Mouse (Mus musculus) hindbrain, embryonic 11.5 days (tissue): ENCODE results near the gene Slc13a4. TPM values are rescaled to one million over a fixed set of nuclear protein-coding genes. Genes with fewer than 3 reads are reported as not detected.

Experiments
- ATAC-seq: fragments of 200-750 bp; cut with Nextera tagmentation; 2 replicates; pipeline ENCODE4 v1.8.0; 2017; ENCODE audit warnings: mild to moderate bottlenecking, moderate TSS enrichment, moderate library complexity; ENCODE audit not compliant: low FRiP score
- DNase-seq: peaks from one replicate; pipeline ENCODE4 v3.0.0-alpha.2; 2015; ENCODE audit warnings: low spot score
- H3K27ac ChIP-seq: fragments of 300-500 bp; sonication (generic); 2 replicates; pipeline ENCODE4 v1.5.1; 2014; ENCODE audit warnings: mild to moderate bottlenecking, low read depth, low read length
- H3K27me3 ChIP-seq: fragments of 300-500 bp; sonication (generic); 2 replicates; pipeline ENCODE4 v1.6.1; 2014; ENCODE audit warnings: mild to moderate bottlenecking, low read length, moderate library complexity, mixed read lengths; ENCODE audit not compliant: control insufficient read depth, insufficient read depth
- H3K36me3 ChIP-seq: fragments of 300-500 bp; sonication (generic); 2 replicates; pipeline ENCODE4 v1.6.1; 2014; ENCODE audit warnings: mild to moderate bottlenecking, low read length, moderate library complexity, mixed read lengths; ENCODE audit not compliant: control insufficient read depth, insufficient read depth
- H3K4me1 ChIP-seq: fragments of 300-500 bp; sonication (generic); replicated peaks from 2 replicates; pipeline ENCODE4 v1.6.1; 2014; ENCODE audit warnings: low read length, mixed read lengths; ENCODE audit not compliant: control insufficient read depth, insufficient read depth
- H3K4me2 ChIP-seq: fragments of 300-500 bp; sonication (generic); replicated peaks from 2 replicates; pipeline ENCODE4 v1.6.1; 2014; ENCODE audit warnings: mild to moderate bottlenecking, low read depth, low read length
- H3K4me3 ChIP-seq: fragments of 300-500 bp; sonication (generic); 2 replicates; pipeline ENCODE4 v1.5.1; 2014; ENCODE audit warnings: low read depth, low read length
- H3K9ac ChIP-seq: fragments of 300-500 bp; sonication (generic); 2 replicates; pipeline ENCODE4 v1.6.1; 2014; ENCODE audit warnings: low read depth, low read length
- H3K9me3 ChIP-seq: fragments of 300-500 bp; sonication (generic); 2 replicates; pipeline ENCODE4 v1.6.1; 2016; ENCODE audit warnings: low read length; ENCODE audit not compliant: control insufficient read depth
- WGBS: fragments of 180-500 bp; shearing (Covaris S2); extraction: QIAGEN DNeasy Blood & Tissue Kit; methylation state at CpG from one replicate; pipeline ENCODE4 v1.1.7; 2014; 5-methylcytosine and 5-hydroxymethylcytosine counted together
- polyA plus RNA-seq: library from polyadenylated mRNA; unstranded; fragments of >200 nt; fragmentation: Nextera tagmentation; extraction: Ambion mirVana; gene quantifications from 2 replicates; pipeline ENCODE4 v1.2.1, GENCODE M21; 2014

Gene Slc13a4
- polyA plus RNA-seq, 1 experiment from 2014 or later: 0.40 TPM

DNA sequence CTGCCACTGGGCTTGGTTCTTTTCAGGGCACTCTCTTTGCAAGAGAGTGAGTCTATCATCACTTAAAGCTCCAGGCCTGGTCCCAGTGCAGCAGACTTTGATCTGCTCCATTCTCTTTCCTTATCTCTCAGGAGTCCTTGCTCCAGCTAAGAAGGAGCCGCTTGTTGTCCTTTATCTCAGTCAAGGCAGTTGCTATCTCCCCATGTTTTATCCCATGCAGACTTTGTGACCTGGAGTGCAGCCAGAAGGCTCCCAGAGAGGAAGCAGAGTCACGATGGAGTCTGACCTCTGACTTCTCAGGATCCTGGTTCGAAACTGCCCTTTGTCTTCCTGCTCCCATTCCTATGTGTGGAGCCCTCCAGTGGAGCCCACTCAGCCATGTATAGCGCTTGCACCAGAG lies 13.2 kb upstream of the Slc13a4 start:
- Histone ChIP-seq H3K27ac (no peak overlapping the region), H3K4me3 (no peak overlapping the region), H3K4me2 (no peak overlapping the region), H3K36me3 (no peaks in the 10 kb centered on the region), H3K9me3 (no peaks in the 10 kb centered on the region), H3K27me3 (no peaks in the 10 kb centered on the region), H3K4me1 (no peaks in the 10 kb centered on the region), H3K9ac (no peak overlapping the region)
- WGBS: 75% methylated on average over 4 of the region's 4 CpGs
- ATAC-seq: no peak
- DNase-seq: no peak

DNA sequence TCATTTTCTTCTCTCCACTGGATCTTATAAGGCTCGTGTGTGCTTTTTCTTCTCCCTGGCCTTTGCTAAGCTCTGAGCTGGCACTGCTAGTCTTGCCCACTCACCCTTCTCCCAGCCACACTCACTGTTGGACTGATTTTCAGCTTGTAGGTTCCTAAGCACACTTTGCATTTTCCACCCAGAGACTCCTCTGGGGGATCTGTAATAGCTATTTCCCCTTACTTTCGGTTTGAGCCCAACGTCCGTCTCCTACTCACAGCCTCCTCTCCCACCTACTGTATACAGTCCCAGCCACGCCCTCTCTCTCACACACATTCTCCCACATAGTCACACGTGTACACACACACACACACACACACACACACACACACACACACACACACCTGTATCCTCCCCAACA lies 11.9 kb upstream of the Slc13a4 start:
- no peak for DNase-seq
- Histone ChIP-seq H3K9ac (no peak overlapping the region), H3K27me3 (no peaks in the 10 kb centered on the region), H3K4me3 (no peak overlapping the region), H3K36me3 (no peaks in the 10 kb centered on the region), H3K4me1 (no peaks in the 10 kb centered on the region), H3K9me3 (no peaks in the 10 kb centered on the region), H3K27ac (no peak overlapping the region), H3K4me2 (no peak overlapping the region)
- WGBS: 78% methylated on average over 6 of the region's 6 CpGs
- ATAC-seq: no peak

DNA sequence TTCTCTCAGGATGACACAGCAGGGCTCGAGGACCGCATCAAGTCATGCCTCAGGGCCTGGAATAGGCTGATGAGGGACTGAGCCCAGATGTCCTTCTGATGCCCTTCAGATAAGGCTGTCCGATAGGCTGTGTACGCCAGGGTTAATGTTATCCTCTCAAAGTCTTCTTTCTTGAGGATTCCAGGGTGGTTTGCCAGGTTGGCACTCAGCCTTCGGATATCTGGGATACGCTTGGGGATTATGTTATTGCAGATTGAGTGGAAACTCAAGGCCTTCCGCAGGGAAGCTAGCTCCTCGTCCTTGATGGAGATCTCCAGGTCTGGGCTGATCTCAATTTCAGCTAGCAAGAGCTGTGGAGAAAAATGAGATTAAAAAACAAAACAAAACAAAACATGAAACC lies 5.6 kb upstream of the Slc13a4 start:
- ATAC-seq (no peak), DNase-seq (no peak)
- Histone ChIP-seq H3K27ac (no peak overlapping the region), H3K4me1 (no peaks in the 10 kb centered on the region), H3K9ac (no peak overlapping the region), H3K4me3 (no peak overlapping the region), H3K27me3 (no peaks in the 10 kb centered on the region), H3K4me2 (no peak overlapping the region), H3K36me3 (no peaks in the 10 kb centered on the region), H3K9me3 (no peaks in the 10 kb centered on the region)
- 92% methylated on average over 8 of the region's 8 CpGs for WGBS

DNA sequence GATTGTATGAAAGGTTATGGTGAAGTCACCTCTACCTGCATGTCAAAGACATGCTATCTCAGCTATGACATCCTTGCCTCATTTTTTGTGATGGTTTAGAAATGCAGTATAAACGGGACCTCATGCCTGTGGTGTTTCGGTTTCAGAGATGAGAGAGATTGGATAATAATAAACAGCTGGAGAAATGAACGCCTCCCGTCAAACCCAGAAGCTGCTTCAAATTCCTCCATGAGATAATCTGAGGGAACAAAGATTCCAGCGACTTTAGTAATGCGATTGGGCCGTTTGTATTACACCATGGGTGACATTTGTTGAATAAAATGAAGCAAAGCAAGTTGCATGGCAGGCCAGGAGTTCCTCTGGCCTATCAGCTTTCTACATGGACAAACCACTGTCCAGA lies 1.5 kb upstream of the Slc13a4 start:
- ATAC-seq (no peak), DNase-seq (no peak)
- 73% methylated on average over 7 of the region's 7 CpGs for WGBS
- H3K27ac ChIP-seq: no peak overlapping the region
- H3K27me3 ChIP-seq: no peaks in the 10 kb centered on the region
- no peak overlapping the region for H3K9ac ChIP-seq
- H3K36me3 ChIP-seq: no peaks in the 10 kb centered on the region
- no peaks in the 10 kb centered on the region for H3K4me1 ChIP-seq
- no peak overlapping the region for H3K4me3 ChIP-seq
- no peak overlapping the region for H3K4me2 ChIP-seq
- H3K9me3 ChIP-seq: no peaks in the 10 kb centered on the region

DNA sequence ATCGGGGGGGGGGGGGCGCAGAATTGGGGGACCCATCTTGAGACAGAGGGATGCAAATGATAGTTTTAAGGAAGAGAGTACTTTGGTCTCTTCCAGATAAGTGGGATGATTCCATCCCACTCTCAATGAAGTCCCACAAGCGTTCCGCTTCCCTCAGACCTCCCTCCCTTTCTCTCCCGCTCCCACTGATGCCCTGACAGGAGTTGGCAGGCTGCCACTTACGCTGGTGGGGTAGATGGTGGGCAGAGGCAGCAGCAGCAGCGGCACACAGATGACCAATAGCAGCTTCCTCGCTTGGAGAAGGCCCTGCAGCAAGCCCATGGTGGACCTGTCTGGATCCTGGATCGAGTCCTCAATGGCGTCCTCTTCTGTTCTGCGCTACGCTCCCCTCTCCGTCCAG lies 795 bp downstream of the Slc13a4 start:
- no peak for ATAC-seq
- no peaks in the 10 kb centered on the region for H3K27me3 ChIP-seq
- 82% methylated on average over 13 of the region's 13 CpGs for WGBS

DNA sequence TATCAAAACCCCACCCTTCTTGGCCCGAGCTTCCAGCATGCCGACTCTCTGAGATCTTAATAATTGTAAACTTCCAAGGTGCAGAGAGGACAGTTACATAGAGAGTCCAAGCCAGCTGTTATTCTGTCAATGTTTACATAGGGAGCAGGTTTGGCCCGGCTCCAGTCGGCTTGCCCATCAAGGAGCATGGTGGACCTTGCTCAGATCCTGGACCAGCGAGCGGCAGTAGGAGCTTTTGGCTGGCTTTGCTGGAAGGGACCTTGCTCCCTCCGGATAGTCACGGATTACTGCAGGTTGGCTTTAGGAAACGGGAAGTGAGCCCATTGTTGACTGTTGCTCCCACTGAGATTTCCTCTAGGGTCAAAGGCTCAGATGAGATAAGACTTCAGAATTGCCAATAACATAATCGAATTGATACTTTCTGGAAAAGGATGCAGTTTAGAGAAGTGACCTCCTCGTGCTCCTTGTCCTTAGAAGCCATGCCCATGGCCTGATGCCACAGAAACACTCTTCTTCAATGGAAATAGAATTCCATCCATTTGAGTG lies 4.5 kb downstream of the Slc13a4 start:
- Histone ChIP-seq H3K4me3 (no peak overlapping the region), H3K4me1 (no peaks in the 10 kb centered on the region), H3K27me3 (no peaks in the 10 kb centered on the region), H3K9ac (no peak overlapping the region), H3K4me2 (no peak overlapping the region), H3K27ac (no peak overlapping the region), H3K36me3 (no peaks in the 10 kb centered on the region), H3K9me3 (no peaks in the 10 kb centered on the region)
- WGBS: 87% methylated on average over 11 of the region's 11 CpGs
- ATAC-seq (no peak), DNase-seq (no peak)

More for the DNA sequence above, 795 bp downstream of the Slc13a4 start:
- no peak for DNase-seq
- H3K9me3 ChIP-seq: no peaks in the 10 kb centered on the region
- H3K36me3 ChIP-seq: no peaks in the 10 kb centered on the region
- H3K4me2 ChIP-seq: no peak overlapping the region
- no peaks in the 10 kb centered on the region for H3K4me1 ChIP-seq
- no peak overlapping the region for H3K9ac ChIP-seq
- H3K27ac ChIP-seq: no peak overlapping the region
- H3K4me3 ChIP-seq: no peak overlapping the region

DNA sequence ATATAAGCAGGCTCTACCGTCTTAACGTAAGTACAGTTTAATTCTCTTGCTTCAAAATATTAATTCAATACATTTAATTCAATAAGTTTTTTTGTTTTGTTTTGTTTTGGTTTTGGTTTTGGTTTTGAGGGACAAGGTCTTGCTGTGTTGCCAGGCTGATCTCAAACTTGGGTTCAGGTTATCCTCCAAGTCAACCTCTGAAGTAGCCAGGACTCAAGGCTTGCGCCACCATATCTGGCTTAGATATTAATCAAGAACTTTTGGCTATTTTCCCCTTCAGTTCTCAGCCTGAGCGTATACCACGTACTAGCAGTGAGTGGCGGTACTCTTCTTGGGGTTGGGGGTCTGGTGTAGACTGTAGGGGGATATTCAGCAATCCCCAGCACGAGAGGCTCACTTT lies 5.3 kb downstream of the Slc13a4 start:
- no peaks in the 10 kb centered on the region for H3K27me3 ChIP-seq
- H3K4me1 ChIP-seq: no peaks in the 10 kb centered on the region
- no peaks in the 10 kb centered on the region for H3K9me3 ChIP-seq
- DNase-seq (no peak), ATAC-seq (no peak)
- no peak overlapping the region for H3K4me3 ChIP-seq
- WGBS: 96% methylated on average over 7 of the region's 7 CpGs
- H3K36me3 ChIP-seq: no peaks in the 10 kb centered on the region
- no peak overlapping the region for H3K9ac ChIP-seq
- no peak overlapping the region for H3K27ac ChIP-seq
- H3K4me2 ChIP-seq: no peak overlapping the region

DNA sequence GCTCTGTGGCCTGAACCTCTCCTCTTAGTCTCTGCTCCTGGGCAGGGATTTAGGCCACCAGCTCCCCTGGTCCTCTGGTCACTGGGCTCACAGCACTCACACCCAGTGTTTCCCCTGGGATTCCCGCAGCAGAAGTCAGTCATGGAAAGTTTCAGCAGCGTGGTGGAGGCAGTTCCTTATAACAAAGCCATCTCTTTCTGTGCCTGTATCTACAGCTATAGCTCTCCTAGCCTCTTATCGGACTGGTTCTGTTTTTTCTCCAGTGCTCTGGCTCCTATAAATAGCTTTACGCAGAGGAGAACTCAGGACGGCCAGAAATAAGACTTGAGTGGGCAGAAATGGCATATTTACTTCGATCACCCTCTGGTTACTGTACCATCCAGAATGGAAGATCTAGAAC lies 9.6 kb downstream of the Slc13a4 start:
- DNase-seq (no peak), ATAC-seq (no peak)
- H3K9me3 ChIP-seq: no peaks in the 10 kb centered on the region
- no peaks in the 10 kb centered on the region for H3K36me3 ChIP-seq
- H3K4me3 ChIP-seq: no peak overlapping the region
- H3K27me3 ChIP-seq: no peaks in the 10 kb centered on the region
- H3K27ac ChIP-seq: no peak overlapping the region
- no peaks in the 10 kb centered on the region for H3K4me1 ChIP-seq
- no peak overlapping the region for H3K4me2 ChIP-seq
- 94% methylated on average over 6 of the region's 6 CpGs for WGBS
- no peak overlapping the region for H3K9ac ChIP-seq

DNA sequence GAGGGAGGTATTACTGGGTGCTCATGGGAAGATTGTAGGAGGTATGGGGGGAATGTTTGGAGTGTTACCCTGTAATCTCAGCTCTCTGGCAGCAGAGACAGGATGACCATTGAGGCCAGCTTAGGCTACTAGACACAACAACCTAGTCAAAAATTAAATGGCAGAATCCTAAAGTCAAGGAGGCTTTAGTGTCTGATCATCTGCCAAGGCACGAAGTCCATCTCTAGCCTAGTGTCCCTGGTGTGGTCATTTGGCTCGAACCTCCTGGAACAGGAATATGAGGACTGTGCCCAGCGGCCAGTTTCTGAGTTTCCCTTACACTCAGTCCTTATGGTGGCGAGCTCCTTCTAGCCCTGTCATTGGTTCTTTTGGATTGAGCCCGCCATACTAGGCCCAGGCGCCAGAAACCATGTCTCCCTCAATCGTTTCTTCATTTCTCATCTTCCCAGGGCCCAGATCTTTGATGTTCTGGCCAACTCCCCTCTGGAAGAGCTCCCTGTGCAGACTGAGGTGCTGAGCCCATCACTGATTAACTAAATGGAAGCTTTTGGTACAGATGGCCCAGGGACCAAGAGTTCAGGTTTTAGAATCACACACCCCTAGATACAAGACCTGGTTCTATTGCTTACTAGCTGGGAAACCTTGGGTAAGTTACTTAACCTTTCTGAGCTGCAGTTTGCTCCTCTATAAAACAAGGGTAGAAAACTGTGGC lies 10.3 kb downstream of the Slc13a4 start:
- DNase-seq (no peak), ATAC-seq (no peak)
- Histone ChIP-seq H3K27me3 (no peaks in the 10 kb centered on the region), H3K9ac (no peak overlapping the region), H3K36me3 (no peaks in the 10 kb centered on the region), H3K9me3 (no peaks in the 10 kb centered on the region), H3K4me2 (no peak overlapping the region), H3K27ac (no peak overlapping the region), H3K4me3 (no peak overlapping the region), H3K4me1 (no peaks in the 10 kb centered on the region)
- 93% methylated on average over 7 of the region's 7 CpGs for WGBS
